Mouse (Mus musculus): ENCODE measurements around the gene Wdr64. TPM values are rescaled to one million over a fixed set of nuclear protein-coding genes. Genes with fewer than 3 reads are reported as not detected.
A peak's percentile ranks its signal among the peaks of the same experiment; 100 is the strongest.

The Wdr64 gene
- under 1 TPM; 0.13 to 0.15 TPM for total RNA-seq (2021)
- long read RNA-seq, experiment 1 = 0 reads
- long read RNA-seq, experiment 2 = 0 reads

DNA sequence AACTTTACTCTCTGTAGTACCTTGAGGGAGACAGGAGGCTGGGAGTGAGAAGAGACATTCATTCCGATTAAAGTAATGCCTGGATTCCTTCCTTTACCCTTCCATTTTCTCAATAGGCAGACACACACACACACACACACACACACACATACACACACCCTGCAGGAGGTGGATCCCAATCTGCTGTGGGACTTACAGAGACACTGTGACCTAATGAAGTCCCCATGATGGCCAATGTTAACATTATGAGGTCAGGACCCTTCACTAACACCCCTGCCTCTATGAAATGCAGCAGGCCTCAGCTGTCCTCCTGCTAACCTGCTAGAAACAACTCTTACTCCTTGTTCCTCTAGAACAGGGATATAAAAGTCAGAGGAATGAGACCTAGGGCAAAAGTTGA is at the start of gene Wdr64:
TSS of gene Wdr64 (plus strand) at position 301 of the 400 bp plus-strand sequence.
- no peak for DNase-seq (ENCODE audit: low spot score in 2 of 2)
- intact Hi-C loops (cut with DNase I) = no loop called here

DNA sequence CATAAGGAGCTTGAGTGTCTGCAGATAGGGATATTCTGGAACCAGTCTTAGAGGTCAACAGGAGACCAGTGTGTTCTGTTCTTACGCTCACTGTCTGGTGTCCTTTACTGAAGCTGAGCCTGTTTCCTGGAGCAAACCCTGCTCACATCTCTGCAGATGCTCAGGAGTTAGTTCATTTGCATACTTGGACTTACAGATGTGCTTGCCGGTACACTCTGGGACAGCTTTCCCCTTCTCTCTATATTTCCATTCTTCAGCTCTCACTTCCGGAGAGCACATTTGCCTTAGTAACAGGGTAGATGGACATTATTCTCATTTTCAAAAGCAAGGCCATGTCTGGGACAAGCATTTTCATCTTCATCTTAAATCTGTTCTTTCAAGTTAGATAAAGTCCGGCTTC is 49.8 kb upstream of the Wdr64 start:
- intact Hi-C loops (cut with DNase I) = no loop called here
- no peak for DNase-seq (ENCODE audit: low spot score in 2 of 2)

DNA sequence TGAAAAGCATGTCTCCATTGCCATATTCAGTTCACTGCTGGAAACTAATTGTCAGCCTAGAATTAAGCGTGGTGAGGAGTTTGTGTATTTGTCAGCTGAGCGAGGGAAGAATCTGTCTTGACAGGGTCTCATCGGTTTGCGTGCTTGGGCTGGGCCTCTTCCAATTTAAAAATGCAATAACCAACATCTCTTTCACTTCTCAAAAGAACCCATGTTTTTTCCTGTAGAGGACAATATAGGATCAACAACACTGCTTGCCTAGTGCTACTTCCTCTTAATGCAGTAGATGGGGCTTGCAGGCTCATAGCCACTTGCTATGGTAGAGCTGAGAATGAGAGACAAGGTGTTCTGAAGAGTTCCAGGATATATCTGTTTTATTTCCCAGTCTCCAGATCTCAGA is 38.5 kb upstream of the Wdr64 start:
- intact Hi-C loops (cut with DNase I) = no loop called here

DNA sequence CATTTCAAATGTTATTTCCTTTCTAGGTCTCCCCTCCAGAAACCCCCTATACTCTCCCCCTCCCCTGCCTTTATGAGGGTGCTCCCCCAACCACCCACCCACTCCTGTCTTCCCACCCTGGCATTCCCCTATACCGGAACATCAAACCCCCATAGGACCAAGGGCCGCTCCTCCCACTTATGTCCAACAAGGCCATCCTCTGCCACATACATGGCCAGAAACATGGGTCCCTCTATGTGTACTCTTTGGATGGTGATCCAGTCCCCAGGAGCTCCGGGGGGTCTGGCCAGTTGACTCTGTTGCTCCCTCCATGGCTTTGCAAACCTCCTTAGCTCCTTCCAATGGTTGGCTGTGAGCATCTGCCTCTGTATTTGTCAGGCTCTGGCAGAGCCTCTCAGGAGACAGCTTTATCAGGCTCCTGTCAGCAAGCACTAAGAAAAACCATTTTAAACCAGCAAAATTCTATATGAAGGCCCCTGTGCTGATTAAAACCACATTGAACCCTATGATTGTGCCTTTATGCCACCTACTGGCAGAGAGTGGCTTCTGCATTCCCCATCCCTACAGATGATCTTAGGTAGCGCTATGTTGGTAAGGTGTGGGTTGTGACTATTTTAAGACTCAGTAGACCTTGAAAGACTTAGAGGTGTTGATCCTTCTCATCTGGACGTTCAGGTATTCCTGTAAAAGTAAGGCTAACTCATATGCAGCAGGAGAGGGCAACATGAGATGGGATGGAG is 29.6 kb upstream of the Wdr64 start:
- intact Hi-C loops (cut with DNase I) = loop anchor here (5.0 kb wide), 2 partner anchors 42 to 617 kb away; partner anchors contain the start of gene Fh1

More for the DNA sequence above, 38.5 kb upstream of the Wdr64 start:
- no peak for DNase-seq (ENCODE audit: low spot score in 2 of 2)

DNA sequence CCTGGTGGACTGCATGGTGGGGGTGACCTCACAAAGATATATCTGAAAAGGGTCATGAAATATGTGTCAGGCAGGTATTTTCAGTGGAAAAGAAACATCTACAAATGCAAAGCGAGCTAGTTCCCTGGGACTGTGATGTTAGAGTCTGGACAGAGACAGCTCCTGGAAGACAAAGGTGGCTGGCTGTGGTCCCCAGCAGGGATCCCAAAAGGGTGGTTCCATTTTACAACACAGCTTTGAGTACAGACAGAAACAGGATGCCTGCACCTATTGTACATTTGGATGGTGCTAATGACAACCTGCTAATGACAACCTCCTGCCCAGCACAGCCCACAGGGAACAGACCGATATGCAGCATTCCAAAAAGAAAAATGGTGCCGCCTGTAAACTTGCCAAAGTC is 28.9 kb upstream of the Wdr64 start:
- intact Hi-C loops (cut with DNase I) = loop anchor here (5.0 kb wide), 2 partner anchors 42 to 617 kb away; partner anchors contain the start of gene Fh1
- DNase-seq (ENCODE audit: low spot score in 2 of 2) = no peak

More for the DNA sequence above, 29.6 kb upstream of the Wdr64 start:
- DNase-seq (ENCODE audit: low spot score in 2 of 2) = peak; percentile 54 to 58

DNA sequence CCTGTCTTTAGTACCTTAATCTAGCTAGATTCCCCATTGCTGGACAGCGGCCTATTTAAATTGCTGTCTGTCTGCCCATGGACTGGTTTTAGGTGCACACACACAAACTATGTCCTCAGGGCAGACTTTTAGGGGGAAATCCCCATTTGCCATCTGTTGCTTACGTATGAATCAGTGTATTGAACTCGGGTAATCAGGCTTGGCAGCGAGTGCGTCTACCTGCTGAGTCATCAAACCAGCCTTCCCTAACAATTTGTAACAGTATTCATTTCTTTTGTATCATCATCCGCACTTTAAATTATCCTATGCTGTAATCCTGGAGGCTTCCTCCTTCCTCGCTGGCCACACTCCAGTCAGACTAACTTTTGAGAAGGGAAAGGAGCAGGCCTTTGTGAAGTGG is 28.4 kb upstream of the Wdr64 start:
- DNase-seq (ENCODE audit: low spot score in 2 of 2) = no peak
- intact Hi-C loops (cut with DNase I) = loop anchor here (5.0 to 10.0 kb wide), 2 partner anchors 195 to 252 kb away; partner anchors contain the start of gene Gm38100

DNA sequence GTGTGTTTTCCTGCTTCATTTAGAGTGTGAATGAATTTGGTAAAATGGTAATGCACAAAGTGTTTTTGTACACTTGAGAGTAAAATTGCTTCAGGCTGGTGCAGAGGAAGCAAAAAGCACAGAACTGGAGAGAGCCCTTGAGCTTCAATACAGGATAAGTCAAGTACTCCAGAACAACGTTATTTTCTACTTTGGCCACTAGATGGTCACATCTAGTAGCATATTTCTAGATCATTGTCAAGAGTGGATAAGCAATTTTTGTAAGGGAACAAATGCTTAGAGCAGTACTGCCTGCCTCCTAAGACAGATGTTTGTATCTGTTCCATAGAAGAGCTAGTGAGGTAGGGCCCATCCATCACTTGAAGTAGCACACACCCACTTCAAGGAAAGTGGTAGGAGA is 26.8 kb upstream of the Wdr64 start:
- intact Hi-C loops (cut with DNase I) = loop anchor here (5.0 to 10.0 kb wide), 2 partner anchors 193 to 251 kb away; partner anchors contain the start of gene Gm38100
- no peak for DNase-seq (ENCODE audit: low spot score in 2 of 2)

DNA sequence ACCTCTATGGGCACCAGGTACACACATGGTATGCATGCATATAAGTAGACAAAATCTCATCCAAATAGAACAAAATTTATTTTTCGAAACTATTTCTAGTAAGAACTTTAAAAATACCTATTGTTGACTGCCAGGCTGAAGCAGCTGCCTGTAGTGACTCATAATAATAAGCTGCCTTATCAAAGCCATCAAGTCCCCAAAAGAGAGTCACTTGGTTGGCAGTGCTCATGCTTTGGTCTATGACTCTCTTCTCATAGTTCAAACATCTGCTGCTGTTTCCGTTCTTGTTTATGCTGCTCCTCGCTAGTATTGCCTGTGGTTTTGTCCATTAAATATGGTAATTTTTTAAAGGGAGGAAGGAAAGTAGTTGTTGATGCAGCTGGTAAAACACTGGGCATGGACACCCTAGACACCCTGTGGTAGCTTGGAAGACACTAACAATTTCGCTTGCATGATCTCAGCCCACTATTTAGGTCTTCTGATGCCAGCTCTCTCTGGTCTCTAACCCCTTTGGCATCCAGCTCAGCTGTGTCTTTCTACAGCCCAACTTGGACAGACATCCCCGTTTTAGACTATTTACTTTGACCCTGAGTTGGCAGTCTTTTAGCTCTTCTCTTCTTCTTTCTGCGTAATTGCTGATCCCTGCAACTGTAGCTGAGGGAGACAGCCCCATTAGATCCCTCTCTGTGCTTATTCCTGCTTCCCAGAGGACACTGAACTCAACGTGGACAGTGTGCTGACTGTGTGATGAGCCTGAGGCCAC is 24.6 kb upstream of the Wdr64 start:
- intact Hi-C loops (cut with DNase I) = loop anchor here (5.0 to 10.0 kb wide), 2 partner anchors 191 to 249 kb away; partner anchors contain the start of gene Gm38100
- no peak for DNase-seq (ENCODE audit: low spot score in 2 of 2)

DNA sequence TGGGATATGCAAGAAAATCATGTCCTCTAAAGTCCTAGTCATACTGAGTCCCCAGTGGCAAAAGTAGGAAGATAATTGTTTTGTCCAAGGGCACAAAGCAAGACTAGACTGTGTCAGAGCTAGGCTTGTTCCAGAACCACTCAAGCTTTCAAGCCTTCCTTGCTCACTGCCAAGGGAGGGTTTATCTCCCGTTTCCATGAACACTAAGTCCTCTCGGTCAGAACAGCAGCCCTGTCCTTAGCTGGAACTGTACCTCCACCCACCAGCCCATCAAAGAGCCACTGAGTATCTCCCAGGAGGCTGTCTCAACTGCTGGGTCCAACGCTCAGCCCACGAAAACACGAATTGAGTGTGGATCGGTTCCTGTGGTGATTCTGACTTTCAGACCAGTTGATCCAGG is 23.3 kb upstream of the Wdr64 start:
- no peak for DNase-seq (ENCODE audit: low spot score in 2 of 2)
- intact Hi-C loops (cut with DNase I) = loop anchor here (10.0 kb wide), 1 partner anchor 190 kb away; no protein-coding TSS in a partner anchor

DNA sequence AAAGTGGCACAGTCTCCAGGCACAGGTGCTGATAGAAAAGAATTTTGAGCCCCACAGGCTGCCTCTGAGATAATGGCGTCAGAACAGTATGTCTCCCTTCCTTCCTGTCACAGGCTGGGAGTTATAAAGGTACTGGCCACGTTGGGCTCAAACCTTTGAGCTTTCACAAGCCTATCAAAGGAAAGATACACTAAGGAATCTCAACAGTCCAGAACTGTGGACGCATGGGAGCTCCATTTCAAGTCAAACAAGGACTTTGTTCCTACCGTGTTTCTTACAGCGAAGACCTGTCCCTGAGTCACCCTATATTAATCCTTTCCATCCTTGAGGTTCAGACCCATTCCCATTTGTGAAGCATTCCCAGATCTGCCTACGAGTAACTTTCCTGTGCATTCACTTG is 20.9 kb upstream of the Wdr64 start:
- intact Hi-C loops (cut with DNase I) = loop anchor here (10.0 kb wide), 1 partner anchor 187 kb away; no protein-coding TSS in a partner anchor
- DNase-seq (ENCODE audit: low spot score in 2 of 2) = no peak

DNA sequence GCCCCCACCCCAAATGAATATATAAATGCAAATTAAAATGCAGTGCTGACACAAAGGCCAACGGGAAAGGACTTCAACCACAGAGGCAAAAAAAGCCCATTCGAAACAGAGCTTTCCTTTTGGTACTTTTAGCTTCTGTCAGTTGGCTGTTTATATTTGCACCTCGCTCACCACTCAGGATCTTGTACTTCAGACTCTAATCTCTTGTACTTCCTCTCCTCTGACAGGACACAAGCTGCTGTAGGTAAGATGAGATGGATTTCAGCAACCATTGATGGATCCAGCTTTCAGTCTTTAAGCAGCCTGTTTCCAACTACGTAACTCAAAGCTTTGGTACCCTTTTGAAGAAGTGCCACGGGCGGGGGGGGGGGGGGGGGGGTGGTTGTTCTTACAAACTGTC is 17.4 kb upstream of the Wdr64 start:
- no peak for DNase-seq (ENCODE audit: low spot score in 2 of 2)
- intact Hi-C loops (cut with DNase I) = no loop called here

DNA sequence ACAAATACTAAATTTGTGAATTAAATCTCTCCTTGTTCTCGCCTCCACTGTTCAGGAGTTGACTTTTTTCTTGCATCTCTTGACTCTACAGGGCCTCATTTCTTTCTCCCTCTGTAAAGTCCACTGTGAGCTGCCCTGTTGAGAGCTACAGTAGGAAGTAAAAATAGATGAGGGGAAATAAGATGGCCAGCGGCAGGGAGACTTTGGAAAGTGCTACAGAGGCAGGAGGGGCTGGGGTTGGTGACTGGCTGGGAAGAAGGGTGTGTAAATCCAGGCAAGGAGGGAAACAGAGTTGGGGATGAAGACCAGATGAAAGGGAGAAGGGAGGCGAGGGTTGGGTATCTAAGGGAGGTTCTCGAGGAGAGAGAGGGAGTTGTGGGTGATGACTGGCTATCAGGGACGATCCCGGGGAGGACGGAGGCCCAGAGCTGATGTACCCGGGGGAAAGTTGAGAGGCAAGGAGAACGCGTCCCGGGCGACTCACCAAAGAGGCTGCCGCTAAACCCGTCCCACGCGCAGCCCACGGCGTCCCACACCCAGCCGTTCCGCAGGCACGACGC is 6.6 kb upstream of the Wdr64 start:
- no peak for DNase-seq (ENCODE audit: low spot score in 2 of 2)
- intact Hi-C loops (cut with DNase I) = no loop called here

DNA sequence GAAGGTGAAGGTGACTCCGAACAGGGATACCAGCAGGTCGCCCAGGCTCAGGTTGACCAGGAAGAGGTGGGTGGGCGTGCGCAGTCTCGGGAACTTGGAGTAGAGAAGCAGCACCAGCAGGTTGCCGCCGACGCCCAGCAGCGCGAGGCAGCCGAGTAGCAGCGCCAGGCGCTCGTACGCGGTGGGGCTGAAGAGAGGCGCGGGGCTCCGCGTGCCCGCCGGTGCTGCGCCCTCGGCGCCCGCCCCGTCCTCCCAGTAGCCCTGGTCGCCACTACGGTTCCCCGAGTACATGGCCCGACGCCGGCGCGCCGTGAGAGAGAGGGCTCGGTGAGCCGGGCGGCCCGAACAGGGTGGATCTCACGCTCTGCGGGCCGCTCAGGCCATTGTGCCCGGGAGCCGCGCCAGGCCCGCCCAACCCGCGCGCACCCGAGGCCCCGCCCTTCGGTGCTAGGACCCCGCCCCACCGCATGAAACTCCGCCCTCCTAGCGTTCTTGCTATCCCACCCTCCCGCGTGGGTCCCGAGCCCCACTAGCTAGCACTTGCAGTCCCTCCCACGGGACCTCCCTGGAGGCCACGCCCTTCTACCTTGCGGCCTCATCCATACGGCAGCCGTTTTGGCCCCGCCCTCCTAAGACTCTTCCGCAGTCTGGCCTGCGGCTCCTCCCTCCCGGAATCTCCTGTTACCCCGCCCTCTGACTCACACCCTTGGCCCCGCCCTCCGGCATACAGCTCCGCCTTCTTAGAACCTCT is 6.0 kb upstream of the Wdr64 start, which contains the start of the genes Opn3 and Chml:
TSS of gene Opn3 (minus strand) at position 531 of the 751 bp plus-strand sequence.
TSS of gene Chml (minus strand) at position 656 of the 751 bp plus-strand sequence.
- intact Hi-C loops (cut with DNase I) = no loop called here
- DNase-seq (ENCODE audit: low spot score in 2 of 2) = peak; percentile 96 to 98

DNA sequence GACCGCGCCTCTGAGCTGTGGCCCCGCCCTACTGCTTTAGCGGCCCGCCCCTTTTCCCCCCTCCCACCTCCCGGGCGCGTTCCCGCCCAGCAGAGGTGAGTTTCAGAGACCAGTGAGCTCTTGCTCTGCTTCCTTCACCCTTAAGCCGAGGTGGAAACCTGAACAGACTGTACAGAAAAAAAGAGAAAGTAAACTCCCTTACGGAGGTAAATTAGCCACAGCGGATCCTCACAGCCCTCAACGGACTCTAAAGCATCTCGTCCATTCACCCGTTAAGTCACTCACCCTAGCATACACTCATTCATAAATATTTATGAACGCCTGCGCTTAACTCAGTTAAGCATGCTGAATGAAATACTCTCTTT is 5.4 kb upstream of the Wdr64 start:
- intact Hi-C loops (cut with DNase I) = no loop called here
- no peak for DNase-seq (ENCODE audit: low spot score in 2 of 2)

DNA sequence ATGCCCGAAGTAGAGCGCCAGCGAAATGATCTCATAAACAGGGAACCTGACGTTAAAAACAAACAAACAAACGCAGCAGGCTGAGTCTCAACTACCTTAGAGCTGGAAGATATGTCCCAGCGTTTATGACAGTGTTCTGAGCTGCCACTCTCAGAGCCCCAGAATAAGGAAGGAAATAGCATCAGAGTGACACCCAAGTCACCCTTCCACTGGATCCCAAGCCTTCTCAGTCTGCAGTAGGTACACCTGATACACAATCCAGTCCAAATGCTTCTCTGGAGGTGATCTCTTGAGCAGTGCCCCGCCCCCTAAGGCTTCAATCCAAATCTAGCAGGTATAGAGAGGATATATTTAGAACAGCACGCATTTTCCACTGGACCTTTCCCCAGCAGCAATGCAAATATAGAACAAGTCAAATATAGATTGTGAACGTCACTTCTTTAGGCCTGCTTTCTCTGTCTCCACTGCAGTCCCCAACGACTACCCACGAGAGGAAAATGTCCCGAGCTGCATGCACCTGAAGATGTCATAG is 4.9 kb upstream of the Wdr64 start:
- peak in 1 of 2 experiments; percentile 22 for DNase-seq (ENCODE audit: low spot score in 2 of 2)
- intact Hi-C loops (cut with DNase I) = no loop called here

DNA sequence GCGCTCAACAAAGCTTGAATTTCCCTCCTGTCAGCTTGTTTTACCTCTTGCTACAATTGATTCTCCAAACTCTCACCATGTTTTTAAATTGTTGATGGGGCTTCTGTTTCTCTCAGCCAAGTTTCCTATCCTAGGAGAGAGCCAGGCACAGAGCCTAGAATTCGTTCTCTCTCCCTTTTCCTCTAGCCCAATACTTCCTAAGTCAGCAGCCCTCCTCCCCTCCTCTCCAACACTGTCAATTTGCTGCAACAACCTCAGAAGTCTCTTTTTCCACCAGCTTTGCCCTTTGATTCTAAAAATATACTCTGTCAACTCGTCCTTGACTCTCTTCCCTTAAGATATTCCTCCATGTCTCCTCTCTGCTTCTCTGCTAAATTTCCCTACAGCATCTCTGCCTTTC is 982 bp downstream of the Wdr64 start:
- intact Hi-C loops (cut with DNase I) = no loop called here
- DNase-seq (ENCODE audit: low spot score in 2 of 2) = no peak

DNA sequence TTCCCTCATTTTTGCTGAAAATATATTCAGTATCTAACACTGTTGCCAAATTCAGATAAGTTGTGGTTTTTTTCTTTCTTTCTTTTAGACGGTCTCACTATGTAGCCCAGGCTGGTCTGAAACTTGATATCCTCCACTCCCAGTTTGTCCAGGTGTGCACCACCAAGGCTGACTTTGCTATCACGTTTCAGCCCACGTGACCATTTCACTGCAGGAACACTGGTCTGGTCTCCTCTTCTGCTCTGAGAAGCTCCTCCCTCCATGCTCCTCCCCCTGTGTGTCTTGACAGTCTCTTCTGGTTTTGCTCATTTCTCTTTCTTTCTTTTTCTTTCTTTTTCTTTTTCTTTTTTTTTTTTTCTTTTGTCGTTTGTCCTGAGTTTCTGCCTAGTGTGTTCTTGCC is 1.4 kb downstream of the Wdr64 start:
- intact Hi-C loops (cut with DNase I) = no loop called here
- no peak for DNase-seq (ENCODE audit: low spot score in 2 of 2)

DNA sequence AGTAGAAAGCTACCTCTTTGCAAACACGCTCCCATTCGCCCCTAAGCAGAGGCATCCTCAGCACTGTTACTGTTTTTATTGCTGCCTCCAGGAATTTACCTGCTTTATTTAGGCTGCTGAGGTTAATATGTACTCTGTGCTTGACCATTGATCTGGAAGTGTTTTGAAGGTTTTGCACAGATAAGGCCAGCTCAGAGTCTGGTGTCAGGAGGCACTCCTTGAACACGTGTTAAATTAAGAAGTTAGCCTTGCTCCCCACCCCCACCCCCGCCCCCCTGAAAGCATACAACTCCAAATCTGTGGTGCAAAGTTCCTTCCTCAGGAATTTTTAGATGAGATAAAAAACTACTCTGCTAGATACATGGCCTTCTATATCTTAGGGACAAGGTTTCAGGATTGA is 2.8 kb downstream of the Wdr64 start:
- intact Hi-C loops (cut with DNase I) = no loop called here
- DNase-seq (ENCODE audit: low spot score in 2 of 2) = no peak

DNA sequence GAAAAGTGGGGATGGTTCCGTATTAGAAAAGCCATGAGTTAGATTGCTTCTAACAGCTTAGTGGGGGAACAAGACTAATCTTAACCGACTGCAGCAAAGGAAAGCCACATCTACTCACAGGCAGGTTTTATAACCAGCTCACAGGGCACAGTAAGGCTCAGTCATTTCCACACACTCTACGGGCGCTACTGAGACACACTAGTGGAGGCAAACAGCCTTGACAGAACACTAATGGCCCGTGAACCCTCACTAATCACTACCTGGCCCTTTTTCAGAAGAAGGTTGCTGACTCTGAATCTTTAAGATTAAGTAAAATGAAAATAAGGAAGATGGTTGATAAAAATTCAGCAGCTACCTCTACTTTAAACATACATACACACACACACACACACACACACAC is 9.2 kb downstream of the Wdr64 start:
- intact Hi-C loops (cut with DNase I) = no loop called here

More for the DNA sequence above, 9.2 kb downstream of the Wdr64 start:
- no peak for DNase-seq (ENCODE audit: low spot score in 2 of 2)

Measured in left cerebral cortex, postnatal 14 days (tissue).